Mouse (Mus musculus): Measurements from ENCODE around the gene Saxo2. TPM values are rescaled to one million over a fixed set of nuclear protein-coding genes. Genes with fewer than 3 reads are reported as not detected.

Saxo2 gene
- 203 and 277 TPM in 2 replicates for polyA plus RNA-seq (2012; rRNA removed)

DNA sequence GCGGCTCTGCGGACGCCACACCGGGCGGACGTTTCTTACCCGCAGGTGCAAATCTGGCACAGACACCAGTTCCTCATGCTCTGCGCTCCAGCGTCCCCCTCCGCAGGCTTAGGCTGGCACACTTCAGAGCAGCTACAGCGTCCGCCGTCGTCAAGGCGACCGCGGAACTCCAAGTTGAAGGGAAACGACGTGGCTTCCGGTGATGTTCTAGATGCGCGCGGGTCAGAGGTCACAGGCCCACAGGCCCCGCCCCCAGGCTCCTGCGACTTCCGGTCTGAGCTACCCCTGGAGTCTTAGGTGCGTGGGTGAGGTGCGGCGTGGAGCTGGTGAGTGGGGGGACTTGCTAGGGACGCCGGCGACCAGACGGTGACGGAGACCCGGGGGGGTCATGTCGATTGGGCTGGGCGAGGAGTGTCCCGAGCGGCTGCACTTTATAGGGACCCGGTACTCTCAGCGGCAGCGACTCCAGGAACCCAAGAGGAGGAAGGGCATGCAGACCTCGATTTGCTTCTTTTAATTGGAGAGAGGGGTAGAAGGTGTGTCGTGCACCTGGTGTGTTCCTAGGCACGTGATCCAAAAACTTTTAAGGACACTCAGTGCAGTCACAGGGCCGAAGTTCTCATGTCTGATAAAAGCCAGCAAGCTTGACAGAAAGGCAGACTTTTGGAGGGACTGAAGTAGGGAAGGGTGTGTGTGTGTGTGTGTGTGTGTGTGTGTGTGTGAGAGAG, at the start of gene Saxo2, which contains the start of gene Efl1:
TSS of gene Saxo2 (minus strand) at position 176 of the 728 bp plus-strand sequence.
TSS of gene Efl1 (plus strand) at position 262 of the 728 bp plus-strand sequence.
- no peaks in the 10 kb centered on the region for H3K27me3 ChIP-seq (ENCODE audit: control insufficient read depth, insufficient read depth, low read length)
- TF ChIP-seq POLR2A (IDR thresholded peaks at IDR 0.05; ENCODE audit: control insufficient read depth, low read depth, low read length) (peak; percentile 96; the same call in 1 of the 2 replicates), CTCF (IDR thresholded peaks at IDR 0.05; ENCODE audit: control insufficient read depth, insufficient read depth, insufficient replicate concordance, low read depth, low read length) (no peak)
- peak within 1 kb of the TSS; percentile 99 for H3K4me3 ChIP-seq (ENCODE audit: control insufficient read depth, low read depth, low read length)
- H3K36me3 ChIP-seq (ENCODE audit: control insufficient read depth, insufficient read depth, low read length) = no peaks in the 10 kb centered on the region
- H3K27ac ChIP-seq (ENCODE audit: control insufficient read depth, insufficient read depth, low read depth, low read length) = peak within 1 kb of the TSS; percentile 76; the same call in 1 of the 2 replicates
- H3K4me1 ChIP-seq (ENCODE audit: control insufficient read depth, insufficient read depth, low read length) = no peaks in the 10 kb centered on the region

DNA sequence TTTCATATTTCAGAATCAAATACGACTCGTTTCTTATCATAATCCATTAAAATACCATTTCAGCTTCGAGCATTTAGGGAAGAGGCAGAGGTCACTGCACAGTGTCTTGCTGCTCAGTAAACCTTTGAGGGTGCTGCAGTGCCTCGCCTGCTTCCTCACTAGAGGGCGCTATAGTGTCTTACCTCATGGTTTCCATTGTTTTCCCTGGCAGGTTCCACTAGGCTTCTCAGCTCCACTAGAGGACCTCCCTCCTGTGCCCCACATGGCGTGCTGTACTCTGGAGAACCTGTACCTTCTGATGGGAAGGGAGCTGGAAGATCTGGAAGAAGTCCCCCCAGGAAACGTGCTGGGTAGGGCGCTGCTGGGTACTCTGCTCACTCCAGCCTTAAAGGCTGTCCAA, 49.3 kb upstream of the Saxo2 start:
- Histone ChIP-seq H3K36me3 (ENCODE audit: control insufficient read depth, insufficient read depth, low read length) (no peaks in the 10 kb centered on the region), H3K27me3 (ENCODE audit: control insufficient read depth, insufficient read depth, low read length) (no peaks in the 10 kb centered on the region), H3K27ac (ENCODE audit: control insufficient read depth, insufficient read depth, low read depth, low read length) (no peak overlapping the region), H3K4me3 (ENCODE audit: control insufficient read depth, low read depth, low read length) (no peak overlapping the region), H3K4me1 (ENCODE audit: control insufficient read depth, insufficient read depth, low read length) (no peaks in the 10 kb centered on the region)
- peak; percentile 72; the same call in 1 of the 2 replicates for TF ChIP-seq CTCF (IDR thresholded peaks at IDR 0.05; ENCODE audit: control insufficient read depth, insufficient read depth, insufficient replicate concordance, low read depth, low read length)
- no peak for TF ChIP-seq POLR2A (IDR thresholded peaks at IDR 0.05; ENCODE audit: control insufficient read depth, low read depth, low read length)

DNA sequence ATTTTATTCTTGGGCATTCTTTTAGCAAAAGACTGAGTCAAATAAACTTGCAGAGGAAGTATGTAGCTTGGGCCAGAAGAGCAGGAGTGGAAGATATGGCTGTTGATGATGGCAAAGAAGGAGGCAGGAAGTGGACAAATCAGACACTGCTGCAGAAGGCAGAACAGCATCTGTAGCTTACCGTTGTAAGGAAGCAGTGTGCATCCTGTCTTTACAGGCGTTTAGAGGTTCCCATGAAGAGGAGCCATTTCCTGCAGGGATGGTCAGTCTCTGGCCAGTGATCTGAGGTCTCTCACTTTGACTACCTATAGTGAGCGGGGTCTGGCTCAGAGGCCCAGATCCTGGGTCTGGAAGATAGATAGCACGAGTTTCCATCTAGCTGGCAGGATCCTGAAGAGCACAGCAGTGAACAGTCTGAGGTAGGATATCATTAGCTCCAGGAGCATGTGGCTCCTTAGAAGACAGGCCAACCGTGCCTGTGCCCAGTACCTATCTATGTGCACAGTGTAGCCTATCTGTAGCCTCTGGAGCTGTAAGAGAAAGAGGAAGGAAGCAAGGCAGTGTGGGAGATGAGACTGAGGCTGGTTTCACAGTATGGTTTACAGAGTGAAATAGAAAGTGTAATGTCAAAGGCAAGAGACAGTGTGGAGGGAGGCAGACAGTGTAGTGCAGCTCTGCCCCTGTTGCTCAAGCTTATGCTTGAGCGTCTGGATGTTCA, 42.9 kb upstream of the Saxo2 start:
- Histone ChIP-seq H3K36me3 (ENCODE audit: control insufficient read depth, insufficient read depth, low read length) (no peaks in the 10 kb centered on the region), H3K4me3 (ENCODE audit: control insufficient read depth, low read depth, low read length) (no peak overlapping the region), H3K27me3 (ENCODE audit: control insufficient read depth, insufficient read depth, low read length) (no peaks in the 10 kb centered on the region), H3K27ac (ENCODE audit: control insufficient read depth, insufficient read depth, low read depth, low read length) (no peak overlapping the region), H3K4me1 (ENCODE audit: control insufficient read depth, insufficient read depth, low read length) (no peaks in the 10 kb centered on the region)
- TF ChIP-seq POLR2A (IDR thresholded peaks at IDR 0.05; ENCODE audit: control insufficient read depth, low read depth, low read length) = no peak

DNA sequence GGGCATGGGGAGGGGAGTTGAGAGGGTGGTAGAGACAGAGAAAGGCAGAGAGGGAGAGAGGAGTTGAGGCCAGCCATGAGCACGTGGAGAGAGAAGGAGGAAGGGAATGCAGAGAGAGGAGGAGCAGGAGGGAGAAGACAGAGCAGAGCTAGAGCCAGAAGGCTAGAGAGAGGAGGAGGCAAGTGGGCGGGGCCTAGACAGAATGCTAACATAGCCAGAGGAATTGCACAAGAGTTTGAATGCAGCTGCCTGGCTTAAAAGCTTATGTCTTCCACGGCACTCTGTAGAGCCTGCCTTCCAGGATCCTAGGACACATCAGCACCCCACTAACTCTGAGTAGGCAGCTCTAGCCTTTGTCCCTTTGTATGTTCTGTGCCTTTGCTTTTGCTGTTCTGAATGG, 40.4 kb upstream of the Saxo2 start:
- H3K4me3 ChIP-seq (ENCODE audit: control insufficient read depth, low read depth, low read length) = no peak overlapping the region
- H3K27ac ChIP-seq (ENCODE audit: control insufficient read depth, insufficient read depth, low read depth, low read length) = no peak overlapping the region
- no peaks in the 10 kb centered on the region for H3K36me3 ChIP-seq (ENCODE audit: control insufficient read depth, insufficient read depth, low read length)

DNA sequence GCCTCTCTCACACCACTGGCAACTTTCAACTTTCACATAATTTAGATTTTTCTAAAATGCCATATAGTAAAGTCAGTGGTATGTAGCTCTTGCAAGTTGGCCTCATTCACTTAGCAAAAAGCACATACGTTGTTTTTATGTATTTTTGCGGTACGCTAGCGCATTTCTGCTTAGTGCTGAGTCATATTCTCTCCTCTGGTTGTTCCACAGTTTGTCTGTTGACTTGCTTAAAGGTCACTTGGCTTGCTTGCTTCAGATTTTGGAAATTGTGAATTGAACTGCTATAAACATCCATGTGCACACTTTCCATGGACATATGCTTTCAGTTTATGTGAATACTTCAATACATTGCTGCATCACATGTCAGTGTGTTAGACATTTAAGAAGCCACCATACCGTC, 31.6 kb upstream of the Saxo2 start:
- Histone ChIP-seq H3K4me3 (ENCODE audit: control insufficient read depth, low read depth, low read length) (no peak overlapping the region), H3K27me3 (ENCODE audit: control insufficient read depth, insufficient read depth, low read length) (no peaks in the 10 kb centered on the region), H3K36me3 (ENCODE audit: control insufficient read depth, insufficient read depth, low read length) (no peaks in the 10 kb centered on the region), H3K4me1 (ENCODE audit: control insufficient read depth, insufficient read depth, low read length) (no peaks in the 10 kb centered on the region), H3K27ac (ENCODE audit: control insufficient read depth, insufficient read depth, low read depth, low read length) (no peak overlapping the region)
- no peak for TF ChIP-seq CTCF (IDR thresholded peaks at IDR 0.05; ENCODE audit: control insufficient read depth, insufficient read depth, insufficient replicate concordance, low read depth, low read length)

More for the DNA sequence above, 40.4 kb upstream of the Saxo2 start:
- H3K27me3 ChIP-seq (ENCODE audit: control insufficient read depth, insufficient read depth, low read length) = no peaks in the 10 kb centered on the region
- no peaks in the 10 kb centered on the region for H3K4me1 ChIP-seq (ENCODE audit: control insufficient read depth, insufficient read depth, low read length)
- TF ChIP-seq POLR2A (IDR thresholded peaks at IDR 0.05; ENCODE audit: control insufficient read depth, low read depth, low read length) = no peak
- TF ChIP-seq CTCF (IDR thresholded peaks at IDR 0.05; ENCODE audit: control insufficient read depth, insufficient read depth, insufficient replicate concordance, low read depth, low read length) = no peak

DNA sequence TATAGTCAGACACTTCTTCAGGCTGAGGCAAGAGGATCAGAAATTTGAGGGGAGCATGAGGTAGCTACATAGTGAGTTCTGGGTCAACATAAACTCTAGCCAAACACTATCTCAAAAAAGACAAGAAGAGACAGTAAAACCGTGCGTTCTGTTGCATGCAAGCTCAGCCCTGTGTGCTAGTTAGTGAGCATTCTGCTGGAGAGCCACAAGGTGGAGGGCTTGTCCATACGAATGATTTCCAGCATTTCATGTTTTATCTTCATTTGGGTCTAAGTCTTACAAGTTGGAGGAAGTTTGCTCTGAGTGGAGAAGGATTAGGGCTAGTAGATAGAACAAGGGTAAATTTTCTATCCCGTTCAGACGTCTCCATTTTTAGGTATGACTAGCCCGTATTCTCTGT, 28.5 kb upstream of the Saxo2 start:
- TF ChIP-seq CTCF (IDR thresholded peaks at IDR 0.05; ENCODE audit: control insufficient read depth, insufficient read depth, insufficient replicate concordance, low read depth, low read length) (no peak; the same call in 1 of the 2 replicates), POLR2A (IDR thresholded peaks at IDR 0.05; ENCODE audit: control insufficient read depth, low read depth, low read length) (no peak)
- Histone ChIP-seq H3K36me3 (ENCODE audit: control insufficient read depth, insufficient read depth, low read length) (no peaks in the 10 kb centered on the region), H3K27ac (ENCODE audit: control insufficient read depth, insufficient read depth, low read depth, low read length) (no peak overlapping the region), H3K4me3 (ENCODE audit: control insufficient read depth, low read depth, low read length) (no peak overlapping the region), H3K27me3 (ENCODE audit: control insufficient read depth, insufficient read depth, low read length) (no peaks in the 10 kb centered on the region), H3K4me1 (ENCODE audit: control insufficient read depth, insufficient read depth, low read length) (no peaks in the 10 kb centered on the region)

DNA sequence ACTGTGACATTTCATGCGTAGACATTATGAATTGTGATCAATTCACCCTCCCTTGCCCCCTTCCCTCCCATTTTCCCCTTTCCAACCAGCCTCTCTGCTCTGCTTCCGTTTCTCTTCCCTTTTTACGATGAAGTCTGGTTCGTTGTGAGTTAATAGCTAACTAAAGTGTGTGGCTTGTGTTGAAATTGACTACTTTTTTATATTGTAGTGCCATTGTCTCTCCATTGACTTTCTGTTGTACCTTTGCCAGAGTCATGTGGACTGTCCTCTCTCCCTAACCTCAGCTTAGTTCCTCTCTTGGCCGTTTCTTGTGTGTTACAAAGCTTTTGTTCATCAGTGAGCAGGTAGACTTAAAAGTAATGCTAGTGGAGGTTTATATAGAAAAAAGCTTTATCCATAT, 27.7 kb upstream of the Saxo2 start:
- H3K27ac ChIP-seq (ENCODE audit: control insufficient read depth, insufficient read depth, low read depth, low read length) = no peak overlapping the region
- H3K36me3 ChIP-seq (ENCODE audit: control insufficient read depth, insufficient read depth, low read length) = no peaks in the 10 kb centered on the region
- no peaks in the 10 kb centered on the region for H3K4me1 ChIP-seq (ENCODE audit: control insufficient read depth, insufficient read depth, low read length)
- H3K4me3 ChIP-seq (ENCODE audit: control insufficient read depth, low read depth, low read length) = no peak overlapping the region
- TF ChIP-seq CTCF (IDR thresholded peaks at IDR 0.05; ENCODE audit: control insufficient read depth, insufficient read depth, insufficient replicate concordance, low read depth, low read length) (no peak), POLR2A (IDR thresholded peaks at IDR 0.05; ENCODE audit: control insufficient read depth, low read depth, low read length) (no peak)
- H3K27me3 ChIP-seq (ENCODE audit: control insufficient read depth, insufficient read depth, low read length) = no peaks in the 10 kb centered on the region

Data from testis, adult 2 months (tissue).